Mouse (Mus musculus) C2C12 (cell line): ENCODE measurements around the gene Nup205.

Experiments
- CEBPB ChIP-seq: IDR thresholded peaks from one replicate; pipeline ENCODE4 v1.6.1; 2011; ENCODE audit warnings: low read depth, mild to moderate bottlenecking, control low read depth, moderate library complexity
- CTCF ChIP-seq: IDR thresholded peaks from one replicate; pipeline ENCODE4 v1.5.1; 2011; ENCODE audit not compliant: control insufficient read depth, insufficient read depth, insufficient read length
- MAX ChIP-seq: IDR thresholded peaks from one replicate; pipeline ENCODE4 v1.6.1; 2011; ENCODE audit warnings: mild to moderate bottlenecking, control low read depth
- MYOG ChIP-seq: IDR thresholded peaks from one replicate; pipeline ENCODE4 v1.6.1; 2011; ENCODE audit not compliant: control insufficient read depth, insufficient read length; ENCODE audit errors: extremely low read depth
- USF1 ChIP-seq: IDR thresholded peaks from one replicate; pipeline ENCODE4 v1.6.1; 2011; ENCODE audit warnings: low read depth, mild to moderate bottlenecking, control low read depth, moderate library complexity

- no peak for TF ChIP-seq CTCF
- no peak for TF ChIP-seq CEBPB
- TF ChIP-seq USF1: no peak
- TF ChIP-seq MYOG: no peak
- TF ChIP-seq MAX: no peak
Observed at GRCm38 (mm10) chr6:35236108-35236785, 59.0 kb downstream of the Nup205 start.
